Mouse (Mus musculus): ENCODE data around the gene Mknk1. TPM values are rescaled to one million over a fixed set of nuclear protein-coding genes. Genes with fewer than 3 reads are reported as not detected.

The Mknk1 gene
- total RNA-seq, 2 experiments from 2014 or later, result 36.3 to 44.5 TPM

- no peak for DNase-seq
Observed at GRCm38 (mm10) chr4:115846656-115847055, 7.7 kb downstream of the Mknk1 start.

GRCm38 (mm10) chr4:115847377-115847776 lies 8.4 kb downstream of the Mknk1 start:
- no peak for DNase-seq

GRCm38 (mm10) chr4:115848083-115848482 lies 9.1 kb downstream of the Mknk1 start:
- no peak for DNase-seq

- no peak for DNase-seq
Observed at GRCm38 (mm10) chr4:115848990-115849677, 10.1 kb downstream of the Mknk1 start.

GRCm38 (mm10) chr4:115850111-115850510 lies 11.1 kb downstream of the Mknk1 start:
- no peak for DNase-seq

- no peak for DNase-seq
Observed at GRCm38 (mm10) chr4:115850631-115851030, 11.6 kb downstream of the Mknk1 start.

- DNase-seq, result no peak
Observed at GRCm38 (mm10) chr4:115851569-115851968, 12.6 kb downstream of the Mknk1 start.

GRCm38 (mm10) chr4:115855100-115855499 lies 16.1 kb downstream of the Mknk1 start:
- no peak for DNase-seq

- no peak for DNase-seq
Observed at GRCm38 (mm10) chr4:115855609-115856008, 16.6 kb downstream of the Mknk1 start.

GRCm38 (mm10) chr4:115856282-115856681 lies 17.3 kb downstream of the Mknk1 start:
- no peak for DNase-seq

- DNase-seq, result no peak
Observed at GRCm38 (mm10) chr4:115857293-115857883, 18.4 kb downstream of the Mknk1 start.

- no peak for DNase-seq
Observed at GRCm38 (mm10) chr4:115863352-115863751, 24.4 kb downstream of the Mknk1 start.

- no peak for DNase-seq
Observed at GRCm38 (mm10) chr4:115863880-115864279, 24.9 kb downstream of the Mknk1 start.

GRCm38 (mm10) chr4:115869512-115870210 lies 30.7 kb downstream of the Mknk1 start:
- no peak for DNase-seq

- no peak for DNase-seq
Observed at GRCm38 (mm10) chr4:115873231-115873630, 34.2 kb downstream of the Mknk1 start.

GRCm38 (mm10) chr4:115878216-115878678 lies 39.2 kb downstream of the Mknk1 start:
- DNase-seq, result no peak

GRCm38 (mm10) chr4:115878828-115879227 lies 39.8 kb downstream of the Mknk1 start:
- DNase-seq, result no peak

GRCm38 (mm10) chr4:115881183-115881582 lies 42.2 kb downstream of the Mknk1 start:
- DNase-seq, result no peak

- no peak for DNase-seq
Observed at GRCm38 (mm10) chr4:115882195-115882594, 43.2 kb downstream of the Mknk1 start.

GRCm38 (mm10) chr4:115884022-115884421 lies 45.0 kb downstream of the Mknk1 start, which contains the start of gene Kncn:
TSS of gene Kncn (plus strand) at chr4:115884400.
- no peak for DNase-seq

- no peak for DNase-seq
Observed at GRCm38 (mm10) chr4:115885846-115886245, 46.8 kb downstream of the Mknk1 start.

- DNase-seq, result no peak
Observed at GRCm38 (mm10) chr4:115886875-115887274, 47.9 kb downstream of the Mknk1 start.

- no peak for DNase-seq
Observed at GRCm38 (mm10) chr4:115890066-115890465, 51.1 kb downstream of the Mknk1 start.

All from adrenal gland, postnatal 36 days (tissue).